Mouse (Mus musculus): ENCODE data around the gene Gm7980.
"Not testable (repeated sequence)": the region's sequence is repeated elsewhere in the genome, so short reads cannot be mapped to it uniquely, and the experiment has no call there.

GRCm38 (mm10) chr14:41907190-41907589, at the start of gene Gm7980:
- not testable (repeated sequence) for TF ChIP-seq POLR2A (IDR thresholded peaks at IDR 0.05; ENCODE audit: extremely low read depth, insufficient read depth, low read length); CTCF (IDR thresholded peaks at IDR 0.05; ENCODE audit: low read depth, low read length)

Data from liver, adult 2 months (tissue).